Mouse (Mus musculus): Measurements from ENCODE around the gene Snx29.

GRCm38 (mm10) chr16:11659111-11659720 lies 336.5 kb downstream of the Snx29 start:
- no peak for TF ChIP-seq GATA1 (IDR thresholded peaks at IDR 0.05; ENCODE audit: low read length)
- no peak for TF ChIP-seq TAL1 (IDR thresholded peaks at IDR 0.05; ENCODE audit: low read length)

Measured in erythroblast, embryonic 14.5 days (primary cell).